Mouse (Mus musculus) testis, postnatal 14 days (tissue): Measurements from ENCODE around the gene Jazf1.

Experiments used
- DNase-seq: peaks from one replicate; pipeline ENCODE4 v3.0.0; 2021; ENCODE audit warnings: low spot score

The Jazf1 gene

GRCm38 (mm10) chr6:52906801-52907200 is 161.6 kb downstream of the Jazf1 start:
- DNase-seq = no peak

DNA sequence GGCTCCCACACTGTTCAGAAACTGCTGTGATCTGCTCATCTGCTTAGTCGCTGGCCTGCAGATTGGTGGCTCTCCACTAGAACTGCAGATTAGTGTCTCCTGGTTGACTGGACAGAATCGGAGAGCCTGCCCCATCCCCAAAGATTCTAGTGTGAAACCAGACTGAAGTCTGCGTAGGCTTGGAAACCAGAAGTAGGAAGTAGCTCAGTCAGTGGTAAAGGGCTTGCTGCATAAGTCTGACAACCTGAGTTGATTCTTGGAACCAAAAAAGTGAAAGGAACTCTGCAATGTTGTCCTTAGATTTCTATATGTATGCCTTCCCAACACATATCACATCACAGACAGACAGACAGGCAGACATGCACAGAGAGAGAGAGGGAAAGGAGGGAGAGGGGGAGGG is 163.3 kb downstream of the Jazf1 start:
- no peak for DNase-seq

- no peak for DNase-seq
Measured at GRCm38 (mm10) chr6:52903226-52903960, 165.0 kb downstream of the Jazf1 start.

GRCm38 (mm10) chr6:52899574-52900245 is 168.7 kb downstream of the Jazf1 start:
- no peak for DNase-seq

DNA sequence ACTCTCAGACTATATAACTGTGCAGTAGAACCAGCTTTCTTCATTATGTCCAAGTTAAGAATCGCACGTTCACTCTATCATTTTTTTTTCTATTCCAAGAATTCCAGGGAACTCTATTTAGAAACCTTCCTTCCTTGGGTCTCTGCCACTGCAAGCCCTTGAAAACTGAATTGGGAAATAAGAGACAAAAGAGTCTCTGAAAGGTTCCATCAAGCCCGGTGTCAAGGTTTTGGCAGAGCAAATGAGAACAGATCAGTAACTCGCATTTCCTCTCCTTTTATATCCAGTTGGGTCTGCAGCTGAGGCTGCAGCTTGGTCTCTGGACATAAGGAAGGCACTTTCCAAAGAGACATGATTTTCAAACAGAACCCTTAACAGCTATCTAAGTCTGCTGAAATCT is 173.4 kb downstream of the Jazf1 start:
- DNase-seq = no peak

DNA sequence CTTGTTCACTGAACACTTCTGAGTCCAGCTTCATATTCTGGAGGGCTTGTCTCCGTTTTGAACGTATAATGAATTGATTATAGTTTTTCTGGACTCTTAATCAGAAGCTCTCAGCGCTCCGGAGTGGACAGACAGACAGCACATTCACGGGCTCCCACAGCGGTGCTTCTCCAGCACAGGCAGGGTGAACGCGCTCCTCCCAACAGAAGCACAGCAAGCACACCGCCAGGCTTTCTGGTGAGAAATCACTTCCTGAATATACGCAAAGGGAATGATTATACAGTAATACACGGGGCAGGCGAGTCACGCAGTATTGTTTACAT is 174.0 kb downstream of the Jazf1 start:
- DNase-seq = no peak

- no peak for DNase-seq
Measured at GRCm38 (mm10) chr6:52893811-52894500, 174.5 kb downstream of the Jazf1 start.

DNA sequence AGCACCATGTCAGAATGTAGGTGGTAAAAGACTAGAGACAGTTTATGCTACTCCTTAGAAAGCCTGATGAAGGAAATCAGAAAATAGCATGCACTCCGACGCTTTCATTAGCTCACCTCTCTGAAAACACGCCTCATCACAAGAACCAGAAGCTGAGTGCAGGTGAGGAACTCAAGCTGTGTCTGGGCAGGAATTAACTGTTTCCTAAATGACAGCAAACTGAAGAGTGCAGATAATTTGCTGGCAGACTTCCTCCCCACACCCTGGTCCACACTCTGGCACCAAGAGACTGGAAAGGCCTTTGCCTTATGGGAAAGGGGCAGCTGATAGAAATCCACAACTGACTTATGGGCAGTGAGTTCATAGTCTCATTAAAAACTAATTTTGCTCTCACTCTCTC is 175.5 kb downstream of the Jazf1 start:
- no peak for DNase-seq

GRCm38 (mm10) chr6:52887541-52888203 is 180.8 kb downstream of the Jazf1 start:
- no peak for DNase-seq

DNA sequence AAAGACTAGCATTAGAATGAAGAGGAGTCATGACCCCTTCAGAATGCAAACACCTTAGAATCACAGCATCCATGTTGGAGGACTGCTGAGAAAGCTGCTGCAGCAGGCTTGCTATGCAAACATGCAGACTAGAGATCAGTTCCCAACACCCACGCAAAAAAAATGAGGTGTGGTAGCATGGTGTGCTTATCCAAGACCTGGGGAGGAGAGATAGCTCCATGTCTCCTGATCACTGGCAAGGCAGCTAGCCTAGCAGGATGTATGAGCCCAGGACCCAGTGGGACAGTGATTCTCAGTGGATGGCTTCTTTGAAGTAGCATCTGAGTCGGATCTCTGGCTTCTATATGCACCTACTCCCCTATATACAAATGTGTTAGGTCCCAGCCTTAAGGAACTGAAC is 184.7 kb downstream of the Jazf1 start:
- DNase-seq = no peak

DNA sequence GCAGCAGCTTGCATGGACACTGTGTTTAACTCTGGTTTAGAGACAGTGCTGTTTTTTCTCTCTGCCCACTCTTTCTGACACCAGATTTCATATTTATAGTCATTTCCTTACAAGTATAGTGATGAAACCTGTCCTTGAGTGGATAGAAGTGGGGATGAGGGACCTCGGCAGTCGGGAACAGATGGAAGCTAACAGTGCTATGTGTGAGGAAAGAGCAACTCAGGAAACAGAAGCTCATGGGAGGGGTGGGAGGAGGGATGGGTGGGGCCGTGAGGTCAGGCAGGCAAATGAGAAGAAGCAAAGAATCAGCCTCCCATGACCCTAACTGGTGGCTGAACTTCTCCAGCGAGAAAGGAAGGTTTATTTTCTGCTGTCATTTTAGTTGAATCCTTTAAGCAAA is 191.3 kb downstream of the Jazf1 start:
- no peak for DNase-seq

GRCm38 (mm10) chr6:52871306-52871705 is 197.1 kb downstream of the Jazf1 start:
- no peak for DNase-seq

- DNase-seq = no peak
Measured at GRCm38 (mm10) chr6:52869252-52869651, 199.2 kb downstream of the Jazf1 start.

GRCm38 (mm10) chr6:52868352-52868751 is 200.1 kb downstream of the Jazf1 start:
- DNase-seq = no peak

GRCm38 (mm10) chr6:52861928-52862327 is 206.5 kb downstream of the Jazf1 start:
- no peak for DNase-seq

DNA sequence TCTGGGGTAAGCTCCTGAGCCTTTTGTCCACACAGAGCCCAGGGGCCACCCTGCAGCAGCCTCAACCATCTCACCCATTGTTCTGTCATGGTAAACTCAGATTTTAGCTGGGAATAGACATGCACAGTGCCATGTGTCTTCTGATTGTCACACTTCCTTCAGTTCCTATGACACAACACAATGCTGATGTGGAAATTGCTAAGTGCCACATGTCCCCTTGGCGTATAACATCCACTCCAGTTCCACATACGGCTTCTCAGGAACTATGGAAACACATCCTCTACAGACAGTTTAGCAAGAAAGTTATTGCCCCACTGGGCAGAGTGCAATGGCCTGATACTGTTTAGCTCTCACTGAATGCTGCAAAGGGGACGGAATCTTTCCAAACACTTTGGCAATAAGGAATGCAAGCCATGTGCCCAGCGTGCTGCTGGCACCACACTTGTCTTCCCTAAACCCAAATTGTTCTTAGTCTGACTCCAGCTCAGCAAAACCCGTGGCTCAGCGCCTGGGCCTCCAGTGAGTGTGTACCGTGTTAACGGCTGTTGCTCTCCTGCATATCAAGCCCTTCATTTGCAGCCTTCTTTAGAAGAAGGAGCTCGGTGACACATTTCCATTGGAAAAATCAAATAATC is 207.1 kb downstream of the Jazf1 start:
- no peak for DNase-seq

GRCm38 (mm10) chr6:52860713-52861112 is 207.7 kb downstream of the Jazf1 start:
- DNase-seq = no peak

- DNase-seq = no peak
Measured at GRCm38 (mm10) chr6:52858911-52859431, 209.5 kb downstream of the Jazf1 start.

DNA sequence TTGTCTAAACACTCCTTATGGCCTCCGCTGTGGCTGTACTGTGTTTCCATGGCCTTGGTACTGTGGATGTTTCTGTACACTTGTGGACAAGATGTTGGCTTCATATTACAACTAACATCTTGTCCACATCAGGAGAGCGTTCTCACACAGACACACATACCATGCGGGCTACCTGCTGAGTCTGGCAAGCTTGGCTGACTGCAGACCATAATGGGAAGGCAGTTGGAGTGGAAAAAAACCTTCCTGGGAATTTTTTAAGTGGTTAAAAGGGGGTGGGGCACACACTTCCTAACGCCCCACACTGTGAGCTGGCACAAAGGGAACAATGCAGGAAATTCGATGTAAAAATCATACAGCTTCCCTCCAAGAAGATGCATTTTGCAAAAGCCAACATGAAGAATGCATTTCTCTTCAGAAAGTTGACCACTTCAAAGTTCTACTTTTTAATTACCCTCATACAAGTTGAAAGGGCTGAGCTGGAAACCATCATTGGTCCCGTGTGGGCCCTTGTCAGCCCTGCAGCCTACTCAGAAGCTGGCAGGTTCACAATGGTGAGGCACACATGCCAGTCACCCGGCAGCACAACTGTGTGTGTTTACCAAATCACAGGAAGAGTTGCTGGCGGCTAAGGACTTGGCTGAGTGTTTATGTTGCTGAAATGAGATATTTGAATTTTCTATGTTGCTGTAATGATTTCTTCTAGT is 215.9 kb downstream of the Jazf1 start:
- DNase-seq = no peak

- DNase-seq = no peak
Measured at GRCm38 (mm10) chr6:52851975-52852374, 216.5 kb downstream of the Jazf1 start.

- no peak for DNase-seq
Measured at GRCm38 (mm10) chr6:52851019-52851418, 217.4 kb downstream of the Jazf1 start.
